Comparison of ENCODE assay signal across 8 mouse cellular contexts in genomic region chr4:121002400-121003171, GRCm38 (mm10). TPM values are rescaled to one million over a fixed set of nuclear protein-coding genes. Genes with fewer than 3 reads are reported as not detected.
A peak's percentile ranks its signal among the peaks of the same experiment; 100 is the strongest.
DNase-seq lines count a peak whose midpoint lies in the region; ATAC-seq and TF ChIP-seq lines count a peak whose summit lies in the region.

No protein-coding gene starts in this region.

- peak; percentile 61 for DNase-seq in liver, adult 2 months (ENCODE audit: extremely low read depth, low read depth, low spot score)
- no peak for DNase-seq in liver
- peak; percentile 64 for DNase-seq in embryo, embryonic 10.5 days (ENCODE audit: low spot score)
- DNase-seq in limb, embryonic 14.5 days (ENCODE audit: low spot score) = no peak
- peak; percentile 24 for DNase-seq in neural tube, embryonic 10.5 days (ENCODE audit: extremely low spot score, low spot score)
- DNase-seq in c-Kit-positive CD71-positive TER-119-positive erythroid progenitor cells, embryonic 14.5 days (ENCODE audit: low spot score) = no peak
- DNase-seq in urinary bladder, postnatal 10 days (ENCODE audit: low spot score) = no peak

- 37% methylated on average over 8 of the region's 8 CpGs for WGBS in liver, adult 2 months
- WGBS in limb, embryonic 14.5 days = 25% methylated on average over 8 of the region's 8 CpGs

- H3K4me2 ChIP-seq in limb, embryonic 14.5 days (replicated peaks; ENCODE audit: low read depth, low read length, severe bottlenecking) = 0 out of 2 replicates have a peak overlapping the region, but pooled peaks have one; percentile 3

- H3K27me3 ChIP-seq in liver, adult 2 months (ENCODE audit: control insufficient read depth, insufficient read depth, low read length) = no peaks in the 10 kb centered on the region
- no peaks in the 10 kb centered on the region for H3K27me3 ChIP-seq in limb, embryonic 14.5 days (ENCODE audit: control insufficient read depth, insufficient read depth, low read length)

- no peak for TF ChIP-seq POLR2A in liver, adult 2 months (IDR thresholded peaks at IDR 0.05; ENCODE audit: extremely low read depth, insufficient read depth, low read length)
- TF ChIP-seq POLR2A in limb, embryonic 14.5 days (IDR thresholded peaks at IDR 0.05; ENCODE audit: borderline replicate concordance, extremely low read depth, insufficient read depth, insufficient read length) = no peak

- peaks cover 26% of the 10 kb centered on the region; the same call in 1 of the 2 replicates for H3K79me2 ChIP-seq in liver, adult 2 months (ENCODE audit: control insufficient read depth, insufficient read depth, low read length)

- H3K36me3 ChIP-seq in liver, adult 2 months (ENCODE audit: control insufficient read depth, insufficient read depth, low read length) = no peaks in the 10 kb centered on the region
- no peaks in the 10 kb centered on the region for H3K36me3 ChIP-seq in limb, embryonic 14.5 days (ENCODE audit: control insufficient read depth, insufficient read depth, low read length)

- peak overlapping the region; percentile 15; the same call in 1 of the 2 replicates for H3K27ac ChIP-seq in liver, adult 2 months (replicated peaks; ENCODE audit: insufficient read depth, low read depth, low read length)
- H3K27ac ChIP-seq in limb, embryonic 14.5 days (replicated peaks; ENCODE audit: low read depth, low read length) = no peak overlapping the region

- no peaks in the 10 kb centered on the region for H3K9me3 ChIP-seq in limb, embryonic 14.5 days (ENCODE audit: control insufficient read depth, low read length)

- H3K9ac ChIP-seq in liver, adult 2 months (ENCODE audit: low read depth, low read length) = no peak overlapping the region
- H3K9ac ChIP-seq in limb, embryonic 14.5 days (ENCODE audit: low read depth, low read length, severe bottlenecking) = no peak overlapping the region

- H3K4me3 ChIP-seq in liver, adult 2 months (ENCODE audit: insufficient read depth, low read depth, low read length) = no peak overlapping the region
- H3K4me3 ChIP-seq in limb, embryonic 14.5 days (replicated peaks; ENCODE audit: low read length) = no peak overlapping the region

- no peak for TF ChIP-seq CTCF in liver, adult 2 months (IDR thresholded peaks at IDR 0.05; ENCODE audit: low read depth, low read length)

- peaks cover 21% of the 10 kb centered on the region for H3K4me1 ChIP-seq in liver, adult 2 months (ENCODE audit: control insufficient read depth, insufficient read depth, low read length)
- H3K4me1 ChIP-seq in limb, embryonic 14.5 days (ENCODE audit: control insufficient read depth, insufficient read depth, low read length) = peaks cover 23% of the 10 kb centered on the region

- no peak for ATAC-seq in limb, embryonic 14.5 days (ENCODE audit: low FRiP score, low read depth)
- ATAC-seq in erythroid progenitor cell, adult 5-6 weeks (replicated peaks; ENCODE audit: low FRiP score, poor library complexity, severe bottlenecking) = no peak

RNA-seq across cellular contexts. Expression of gene Smap2, which starts 14.5 kb away (rescaled TPM):
- total RNA-seq in liver, adult 2 months (2014; rRNA removed) = 13.7 and 16.9 TPM in 2 replicates
- 19.2 and 20.8 TPM in 2 replicates for polyA plus RNA-seq in liver, adult 2 months (2012; rRNA removed)
- 19.8 and 21.7 TPM in 2 replicates for polyA plus RNA-seq in limb, embryonic 14.5 days (2012; rRNA removed)
- 17.3 and 19.7 TPM in 2 replicates for polyA plus RNA-seq in limb, embryonic 14.5 days (2014; fragmentation: Nextera tagmentation; extraction: Ambion mirVana)
- 44.0 and 57.3 TPM in 2 replicates for total RNA-seq in erythroid progenitor cell, adult 5-6 weeks (2015; ENCODE audit: low replicate concordance)
- total RNA-seq in erythroid progenitor cell, adult 5-6 weeks (2017; ENCODE audit: low replicate concordance) = 28.8 and 31.5 TPM in 2 replicates

RNA-seq across cellular contexts. Expression of gene Col9a2, which starts 36.6 kb away (rescaled TPM):
- total RNA-seq in liver, adult 2 months (2014; rRNA removed) = not detected in 2 replicates
- polyA plus RNA-seq in liver, adult 2 months (2012; rRNA removed) = not detected in 2 replicates
- 248 and 256 TPM in 2 replicates for polyA plus RNA-seq in limb, embryonic 14.5 days (2012; rRNA removed)
- 83.8 and 87.5 TPM in 2 replicates for polyA plus RNA-seq in limb, embryonic 14.5 days (2014; fragmentation: Nextera tagmentation; extraction: Ambion mirVana)
- total RNA-seq in erythroid progenitor cell, adult 5-6 weeks (2015; ENCODE audit: low replicate concordance) = not detected in 2 replicates
- total RNA-seq in erythroid progenitor cell, adult 5-6 weeks (2017; ENCODE audit: low replicate concordance) = not detected in 2 replicates

RNA-seq across cellular contexts. Expression of gene Zfp69, which starts 51.1 kb away (rescaled TPM):
- total RNA-seq in liver, adult 2 months (2014; rRNA removed) = 1.3 and 3.5 TPM in 2 replicates
- polyA plus RNA-seq in liver, adult 2 months (2012; rRNA removed) = 0.87 and 1.00 TPM in 2 replicates
- polyA plus RNA-seq in limb, embryonic 14.5 days (2012; rRNA removed) = 5.5 and 6.0 TPM in 2 replicates
- 7.5 and 8.7 TPM in 2 replicates for polyA plus RNA-seq in limb, embryonic 14.5 days (2014; fragmentation: Nextera tagmentation; extraction: Ambion mirVana)
- not detected in 2 replicates for total RNA-seq in erythroid progenitor cell, adult 5-6 weeks (2015; ENCODE audit: low replicate concordance)
- total RNA-seq in erythroid progenitor cell, adult 5-6 weeks (2017; ENCODE audit: low replicate concordance) = not detected in 2 replicates

Comparison
In these comparisons a context has a peak if more than half of its experiments do, and no peak if none do; other contexts are left out.
1. DNase-seq: peak in liver, adult 2 months (single experiment), embryo, embryonic 10.5 days (single experiment) and neural tube, embryonic 10.5 days (single experiment); none in liver (single experiment), limb, embryonic 14.5 days (single experiment), c-Kit-positive CD71-positive TER-119-positive erythroid progenitor cells, embryonic 14.5 days (single experiment) and urinary bladder, postnatal 10 days (single experiment).